Mouse (Mus musculus) frontal cortex, postnatal 10 days (tissue): Measurements from ENCODE around the gene Fam160b1.

Experiments used
- DNase-seq, 2 experiments: peaks; one replicate each; pipeline ENCODE4 v3.0.0; 2022; ENCODE audit warnings: low spot score in 2 of 2, mixed read lengths in 1 of 2

Gene Fam160b1

GRCm38 (mm10) chr19:57366626-57367025 is 6.1 kb downstream of the Fam160b1 start:
- no peak for DNase-seq

GRCm38 (mm10) chr19:57367201-57367600 is 6.7 kb downstream of the Fam160b1 start:
- DNase-seq, result no peak

- DNase-seq, result no peak
Observed at GRCm38 (mm10) chr19:57367849-57368387, 7.4 kb downstream of the Fam160b1 start.

GRCm38 (mm10) chr19:57373276-57373811 is 12.9 kb downstream of the Fam160b1 start:
- no peak for DNase-seq

GRCm38 (mm10) chr19:57375161-57375560 is 14.7 kb downstream of the Fam160b1 start:
- no peak for DNase-seq

- no peak for DNase-seq
Observed at GRCm38 (mm10) chr19:57375746-57376145, 15.3 kb downstream of the Fam160b1 start.

- DNase-seq, result no peak
Observed at GRCm38 (mm10) chr19:57377043-57377703, 16.7 kb downstream of the Fam160b1 start.

- DNase-seq, result no peak
Observed at GRCm38 (mm10) chr19:57386176-57386693, 25.8 kb downstream of the Fam160b1 start.

GRCm38 (mm10) chr19:57391545-57391944 is 31.1 kb downstream of the Fam160b1 start:
- DNase-seq, result no peak

GRCm38 (mm10) chr19:57393357-57393957 is 33.0 kb downstream of the Fam160b1 start:
- DNase-seq, result no peak

GRCm38 (mm10) chr19:57396609-57397008 is 36.1 kb downstream of the Fam160b1 start:
- no peak for DNase-seq

- no peak for DNase-seq
Observed at GRCm38 (mm10) chr19:57402364-57402763, 41.9 kb downstream of the Fam160b1 start.

- peak in 1 of 2 experiments; percentile 64 for DNase-seq
Observed at GRCm38 (mm10) chr19:57403700-57404501, 43.4 kb downstream of the Fam160b1 start.

GRCm38 (mm10) chr19:57404502-57404848 is 44.0 kb downstream of the Fam160b1 start:
- DNase-seq, result no peak

- DNase-seq, result no peak
Observed at GRCm38 (mm10) chr19:57407947-57408346, 47.5 kb downstream of the Fam160b1 start.

GRCm38 (mm10) chr19:57411375-57412196 is 51.1 kb downstream of the Fam160b1 start:
- DNase-seq, result peak; percentile 43 to 64

GRCm38 (mm10) chr19:57413170-57413569 is 52.7 kb downstream of the Fam160b1 start:
- no peak for DNase-seq

- DNase-seq, result no peak
Observed at GRCm38 (mm10) chr19:57413918-57414317, 53.4 kb downstream of the Fam160b1 start.

GRCm38 (mm10) chr19:57415031-57415807 is 54.7 kb downstream of the Fam160b1 start:
- DNase-seq, result no peak
